Comparison of ENCODE assay signal across 9 mouse cellular contexts in genomic region chr10:77398082-77398481, GRCm38 (mm10). TPM values are rescaled to one million over a fixed set of nuclear protein-coding genes. Genes with fewer than 3 reads are reported as not detected.
A peak's percentile ranks its signal among the peaks of the same experiment; 100 is the strongest.
DNase-seq lines count a peak whose midpoint lies in the region; TF ChIP-seq lines count a peak whose summit lies in the region.
"Had no signal": no experiment of that assay in that cellular context is flagged by ENCODE, and none has a peak within 500 bp of the region (broad histone marks: within the 10 kb centered on the region; RNA-seq: fewer than 3 reads in every experiment).

No protein-coding gene starts in this region.

- DNase-seq in gastrocnemius, adult 2 months, result peak; percentile 59
- DNase-seq in gastrocnemius, postnatal 36 days, result no peak
- peak; percentile 40 for DNase-seq in adrenal gland, adult 8-10 months
- DNase-seq in heart, adult 9 months (ENCODE audit: low spot score in 2 of 2), result peak; percentile 62 to 79
- DNase-seq in kidney, postnatal 4 days, result peak; percentile 29 to 58
- no peak for DNase-seq in thymus, postnatal 36 days
- DNase-seq in thymus, postnatal 10 days (ENCODE audit: low spot score in 2 of 2), result no peak
- no peak for DNase-seq in ovary, postnatal 10 days (ENCODE audit: low spot score)
- DNase-seq: thymus, adult 2 months had no signal

- H3K27ac ChIP-seq in gastrocnemius, adult 2 months, result peak overlapping the region; percentile 78

- intact Hi-C loops in gastrocnemius, adult 2 months (cut with DNase I), result no loop called here
- intact Hi-C loops in gastrocnemius, postnatal 36 days (cut with DNase I), result no loop called here

- TF ChIP-seq CTCF in gastrocnemius, adult 2 months (IDR thresholded peaks at IDR 0.05), result no peak

- H3K4me3 ChIP-seq in gastrocnemius, adult 2 months, result no peak overlapping the region

RNA-seq across cellular contexts. Expression of gene Adarb1, which starts 20.0 kb away (rescaled TPM):
- 1 to 10 TPM; 6.6 to 8.9 TPM for total RNA-seq in gastrocnemius, adult 2 months (2021)
- total RNA-seq in gastrocnemius, postnatal 36 days (2021), result 10 to 100 TPM in 1 of 2 experiments, 1 to 10 TPM in 1; 5.9 to 10.7 TPM
- 10 to 100 TPM; 17.2 to 74.1 (median 37.1) TPM for total RNA-seq in adrenal gland, adult 8-10 months (2022)

Comparison
In these comparisons a context has a peak if more than half of its experiments do, and no peak if none do; other contexts are left out.
1. DNase-seq: peak in gastrocnemius, adult 2 months (single experiment), adrenal gland, adult 8-10 months (single experiment), heart, adult 9 months (2 of 2) and kidney, postnatal 4 days (2 of 2); none in gastrocnemius, postnatal 36 days (0 of 2), thymus, postnatal 36 days (0 of 2), thymus, postnatal 10 days (0 of 2) and ovary, postnatal 10 days (single experiment).